Mouse (Mus musculus) E14TG2a.4 (cell line): ENCODE results near the gene Ccdc17.

ENCODE experiments used
- CTCF ChIP-seq: conservative IDR thresholded peaks from 2 replicates; pipeline ENCODE4 v1.5.1; 2014; ENCODE audit warnings: low read length
- NANOG ChIP-seq: IDR thresholded peaks from 2 replicates; pipeline ENCODE4 v1.6.1; 2014; ENCODE audit warnings: borderline replicate concordance, low read length, mixed read lengths
- POU5F1 ChIP-seq: IDR thresholded peaks from 2 replicates; pipeline ENCODE4 v1.6.1; 2014; ENCODE audit warnings: low read length, borderline replicate concordance

DNA sequence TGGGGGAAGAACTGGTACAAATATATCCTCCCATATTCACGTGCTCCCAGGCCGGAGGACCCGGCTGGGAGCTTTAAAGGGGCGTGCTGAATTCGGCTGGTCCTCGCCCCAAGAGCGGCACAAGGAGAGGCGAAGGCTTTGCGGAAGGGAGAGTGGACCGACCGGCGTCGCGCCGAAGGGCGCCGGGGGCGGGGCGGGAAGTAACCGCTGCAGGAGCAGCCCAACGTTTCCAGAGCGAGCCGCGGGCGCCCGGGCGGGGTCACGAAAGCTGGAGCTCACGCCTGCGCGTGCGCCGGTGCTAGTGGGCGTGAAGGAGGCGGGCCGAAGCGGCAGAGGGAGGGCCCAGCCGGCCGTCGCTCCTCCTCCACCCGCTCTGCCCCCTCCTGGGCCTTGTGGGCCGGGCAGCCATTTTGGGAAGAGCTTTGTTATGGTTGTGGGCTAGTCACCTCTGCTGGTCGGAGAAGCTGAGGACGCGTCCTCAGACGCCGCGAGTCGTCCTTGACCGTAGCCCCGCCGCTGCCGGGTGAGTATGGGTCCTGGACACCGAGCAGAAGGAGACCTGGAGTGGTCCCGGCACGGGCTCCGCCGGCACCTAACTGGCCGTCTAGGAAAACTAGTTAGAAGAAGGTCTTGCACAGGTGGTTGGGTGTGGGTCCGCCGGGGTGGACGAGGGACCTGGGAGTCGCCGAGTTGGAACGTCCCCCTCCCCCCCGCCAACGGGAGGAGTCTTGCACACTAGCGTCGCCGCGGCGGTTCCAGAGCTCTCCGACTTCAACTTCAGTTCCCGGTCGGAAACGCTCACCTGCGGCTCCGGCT, 38.9 kb upstream of the Ccdc17 start, which contains the start of gene Gpbp1l1:
- TF ChIP-seq CTCF: no peak
- no peak for TF ChIP-seq NANOG
- no peak for TF ChIP-seq POU5F1
